Mouse (Mus musculus) gastrocnemius, postnatal 4 days (tissue): ENCODE results near the gene Grb2. TPM values are rescaled to one million over a fixed set of nuclear protein-coding genes. Genes with fewer than 3 reads are reported as not detected.

ENCODE experiments used
- DNase-seq, 2 experiments: peaks; one replicate each; pipeline ENCODE4 v3.0.0; 2021 to 2022; ENCODE audit warnings: low spot score in 2 of 2, mixed read lengths in 2 of 2
- total RNA-seq, 2 experiments: library from RNA; stranded (reverse); gene quantifications; 2 replicates each; pipeline ENCODE4 v1.2.3; 2021

Grb2 gene
- total RNA-seq, 2 experiments from 2014 or later, result 106 to 116 TPM

- no peak for DNase-seq
Observed at GRCm38 (mm10) chr11:115712674-115713298, 4.4 kb upstream of the Grb2 start.

DNA sequence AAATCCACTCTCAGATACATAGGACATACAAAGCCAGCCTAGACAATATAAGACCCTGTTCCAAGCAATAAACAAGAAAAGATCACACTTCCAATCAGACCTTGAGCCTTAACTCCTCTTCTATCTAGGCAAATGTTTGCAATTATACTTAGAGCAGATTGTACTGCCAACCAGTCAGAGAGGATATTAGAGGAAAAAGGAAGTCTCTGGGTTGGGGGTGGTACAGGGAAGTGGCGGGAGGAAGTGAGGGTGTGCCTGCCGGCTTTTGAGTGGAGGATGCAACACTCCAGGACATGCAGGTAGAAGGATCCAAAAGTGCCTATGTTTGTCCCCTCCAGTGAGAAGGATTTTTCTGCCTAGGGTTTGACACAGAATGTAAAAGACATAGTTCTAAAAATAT lies 3.9 kb upstream of the Grb2 start:
- no peak for DNase-seq

GRCm38 (mm10) chr11:115711133-115711532 lies 2.7 kb upstream of the Grb2 start:
- DNase-seq, result no peak

GRCm38 (mm10) chr11:115709829-115710559 lies 1.6 kb upstream of the Grb2 start:
- no peak for DNase-seq

DNA sequence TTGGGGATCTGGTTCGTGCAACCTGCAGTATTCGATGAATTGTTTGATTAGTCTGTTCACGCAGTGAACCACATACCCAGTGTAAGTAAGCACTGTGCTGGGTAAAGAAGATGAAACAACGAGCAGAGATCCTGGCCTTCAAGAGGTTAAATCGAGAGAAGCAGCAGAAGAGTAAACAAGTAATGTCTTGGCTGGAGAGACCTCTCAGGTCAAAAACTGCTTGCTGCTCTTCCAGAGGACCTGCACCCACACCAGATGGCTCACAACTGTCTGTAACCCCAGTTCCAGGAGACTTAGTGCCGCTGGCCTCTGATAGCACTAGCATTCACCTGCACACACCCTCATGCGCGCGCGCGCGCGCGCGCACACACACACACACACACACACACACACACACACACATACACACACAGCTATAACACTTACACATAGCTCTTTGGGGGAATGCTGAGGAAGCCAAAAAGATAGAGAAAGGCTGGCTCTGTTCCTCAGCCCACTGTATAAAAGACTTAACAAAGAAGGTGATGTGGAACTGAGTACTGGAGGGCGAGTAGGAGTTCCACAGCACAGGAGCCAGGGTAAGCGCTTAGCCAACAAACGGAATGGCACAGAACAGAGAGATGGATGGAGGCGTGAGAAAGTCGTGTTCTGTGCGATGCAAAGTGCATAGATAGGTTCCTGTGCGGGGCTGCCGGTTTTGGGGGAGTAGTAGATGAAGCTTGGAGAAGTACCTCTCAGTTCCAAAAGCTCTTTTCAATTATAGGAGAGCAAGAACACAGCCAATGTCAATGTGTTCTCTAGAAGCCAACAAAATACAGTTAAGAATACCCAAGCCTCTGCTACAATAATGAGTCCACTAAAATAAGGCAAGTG lies 795 bp upstream of the Grb2 start:
- no peak for DNase-seq

- peak; percentile 36 to 56 for DNase-seq
Observed at GRCm38 (mm10) chr11:115707313-115708208, 836 bp downstream of the Grb2 start.

DNA sequence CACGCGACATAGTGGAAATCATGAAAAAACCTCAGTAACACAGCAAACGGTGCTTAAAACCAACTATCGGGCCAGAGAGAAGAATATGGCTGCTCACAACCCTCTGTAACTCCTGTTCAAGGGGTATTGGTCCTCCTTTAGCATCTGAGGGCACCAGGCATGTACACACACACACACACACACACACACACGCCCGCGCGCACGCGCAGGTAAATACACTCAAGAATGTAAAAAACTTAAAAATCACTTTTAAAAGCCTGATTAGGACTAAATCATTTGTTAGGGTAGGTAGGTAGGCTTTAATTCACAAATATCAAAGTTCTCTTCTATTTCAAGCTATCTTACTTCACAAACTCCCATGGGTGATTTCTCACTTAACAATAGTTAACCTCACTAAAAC lies 1.8 kb downstream of the Grb2 start:
- no peak for DNase-seq

DNA sequence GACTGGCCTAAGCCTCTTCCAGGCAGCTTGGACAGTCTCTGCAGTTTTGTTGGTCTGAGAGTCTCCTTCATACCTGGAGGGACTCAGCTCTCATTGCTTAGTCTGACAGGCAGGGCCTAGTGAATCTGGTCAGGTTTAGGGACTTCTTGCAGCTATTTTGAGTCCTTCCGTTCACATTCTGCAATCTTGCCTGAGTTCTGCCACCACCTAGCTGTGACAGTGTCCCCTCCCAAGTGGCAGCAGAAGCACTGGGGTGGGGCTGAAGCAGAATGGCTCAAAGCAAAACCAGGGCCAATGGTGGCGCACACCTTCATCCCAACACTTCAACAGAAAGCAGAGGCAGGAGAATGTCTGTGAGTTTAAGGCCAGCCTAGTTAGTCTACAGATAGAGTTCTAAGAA lies 2.8 kb downstream of the Grb2 start:
- no peak for DNase-seq

DNA sequence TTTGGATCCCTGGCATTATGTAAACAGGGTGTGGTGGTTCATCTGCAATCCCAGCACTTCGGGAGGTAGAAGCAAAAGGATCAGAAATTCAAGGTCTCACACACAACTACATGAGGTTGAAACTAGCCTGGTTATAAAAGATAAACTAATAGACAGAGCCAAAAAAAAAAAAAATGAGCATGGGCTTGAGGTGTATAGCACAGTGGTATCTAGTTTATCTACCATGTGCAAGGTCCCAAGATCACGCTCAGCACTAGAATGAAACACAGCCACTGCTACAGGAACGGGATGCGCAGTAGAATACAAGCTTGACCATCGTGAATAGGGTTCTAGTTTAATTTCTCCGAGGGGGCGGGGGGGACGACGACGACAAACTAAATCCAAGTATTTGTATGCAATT lies 3.7 kb downstream of the Grb2 start:
- no peak for DNase-seq

GRCm38 (mm10) chr11:115703466-115703865 lies 4.9 kb downstream of the Grb2 start:
- no peak for DNase-seq

DNA sequence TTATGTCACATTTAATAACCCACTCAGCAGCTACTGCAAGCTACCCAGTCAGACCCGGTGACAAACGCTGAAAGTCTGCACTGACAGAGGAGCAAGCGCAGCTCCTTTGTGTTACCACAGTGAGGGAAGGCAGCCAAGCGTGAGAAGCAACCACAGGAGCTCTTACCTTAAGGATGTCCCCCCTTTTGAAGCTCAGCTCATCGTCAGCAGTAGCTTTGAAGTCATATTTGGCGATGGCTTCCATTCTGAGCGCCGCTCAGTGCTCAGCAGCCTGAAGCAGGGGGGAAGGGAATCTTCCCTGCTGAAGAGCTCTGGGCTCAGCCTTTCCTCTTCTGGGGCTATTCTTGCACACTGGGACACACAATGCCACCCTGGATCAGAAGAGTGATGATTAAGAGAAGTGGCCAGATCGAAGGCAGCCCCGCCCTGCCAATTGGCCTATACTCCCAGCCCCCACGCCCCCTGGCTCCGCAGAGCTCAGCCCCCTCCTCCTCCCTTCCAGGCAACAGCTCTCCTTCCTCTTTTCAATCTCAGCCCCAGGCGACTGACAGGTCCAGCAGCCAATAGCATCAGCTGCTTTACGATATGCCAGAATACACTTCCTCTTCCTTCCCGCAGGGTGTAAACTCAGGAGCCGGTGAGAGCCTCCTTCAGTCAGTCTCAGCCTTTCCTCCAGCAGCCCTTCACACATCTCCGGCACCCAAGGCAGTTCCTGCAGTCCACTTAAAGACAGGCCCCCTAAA lies 9.2 kb downstream of the Grb2 start:
- DNase-seq, result peak; percentile 69 to 91

DNA sequence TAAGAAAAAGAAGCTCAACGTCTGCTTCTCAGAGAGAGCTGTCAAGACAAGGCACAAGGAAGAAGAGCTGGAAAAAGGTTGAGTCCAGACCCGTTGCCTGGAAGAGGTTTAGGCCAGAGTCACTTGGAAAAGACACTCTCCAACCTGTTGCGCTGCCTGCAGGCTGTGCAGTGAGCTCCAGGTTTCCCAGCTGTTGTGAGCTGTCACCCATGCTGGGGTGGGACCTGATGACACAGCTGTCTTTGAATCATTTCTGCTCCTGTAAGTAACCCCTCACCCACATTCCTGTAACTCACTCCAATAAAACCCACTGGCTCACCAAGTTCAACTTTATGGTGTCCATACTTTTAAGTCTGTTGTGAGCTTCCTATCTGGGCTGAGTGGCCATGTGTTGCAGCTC lies 10.7 kb downstream of the Grb2 start:
- DNase-seq, result no peak

- no peak for DNase-seq
Observed at GRCm38 (mm10) chr11:115697091-115697490, 11.3 kb downstream of the Grb2 start.

- no peak for DNase-seq
Observed at GRCm38 (mm10) chr11:115696471-115696870, 11.9 kb downstream of the Grb2 start.

- DNase-seq, result no peak
Observed at GRCm38 (mm10) chr11:115693979-115694578, 14.3 kb downstream of the Grb2 start.

DNA sequence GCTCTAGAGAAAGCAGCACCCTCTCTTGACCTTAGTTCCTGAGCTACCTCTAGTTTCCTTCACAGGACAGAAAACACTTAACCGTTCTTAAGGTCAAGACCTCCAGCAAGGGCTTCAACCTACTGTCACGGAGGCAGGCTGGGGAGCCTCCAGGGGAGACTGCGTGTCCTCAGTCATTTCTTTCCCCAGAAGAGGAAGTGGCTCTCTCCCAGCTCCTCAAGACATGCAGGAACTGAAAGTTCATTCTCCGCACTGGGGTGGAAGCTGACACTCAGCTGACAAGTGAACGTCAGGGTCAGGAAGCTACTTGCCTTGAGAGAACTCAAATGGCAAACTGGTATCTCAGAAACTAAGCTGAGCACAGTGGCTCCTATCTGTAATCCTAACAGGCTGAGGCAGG lies 15.6 kb downstream of the Grb2 start:
- no peak for DNase-seq

- no peak for DNase-seq
Observed at GRCm38 (mm10) chr11:115691976-115692375, 16.4 kb downstream of the Grb2 start.

- DNase-seq, result no peak
Observed at GRCm38 (mm10) chr11:115691511-115691910, 16.9 kb downstream of the Grb2 start.

DNA sequence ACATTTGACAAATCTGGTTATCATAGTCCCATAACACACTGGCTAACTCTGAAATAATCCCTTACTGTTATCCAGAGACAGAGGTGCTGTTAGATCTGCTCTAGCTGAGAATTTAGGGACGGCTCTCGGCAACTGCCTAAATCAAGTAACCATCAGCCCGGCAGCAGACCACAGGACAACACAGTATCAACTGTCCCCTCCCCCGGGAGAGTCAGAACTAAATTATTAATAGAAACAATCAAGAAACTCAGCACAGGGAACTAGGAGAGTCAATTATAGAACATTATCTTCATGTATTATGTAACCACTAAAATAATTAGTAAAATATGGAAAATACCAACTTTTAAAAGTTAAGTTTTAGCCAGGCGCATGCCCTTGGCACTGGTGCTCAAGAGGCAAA lies 17.4 kb downstream of the Grb2 start:
- no peak for DNase-seq

DNA sequence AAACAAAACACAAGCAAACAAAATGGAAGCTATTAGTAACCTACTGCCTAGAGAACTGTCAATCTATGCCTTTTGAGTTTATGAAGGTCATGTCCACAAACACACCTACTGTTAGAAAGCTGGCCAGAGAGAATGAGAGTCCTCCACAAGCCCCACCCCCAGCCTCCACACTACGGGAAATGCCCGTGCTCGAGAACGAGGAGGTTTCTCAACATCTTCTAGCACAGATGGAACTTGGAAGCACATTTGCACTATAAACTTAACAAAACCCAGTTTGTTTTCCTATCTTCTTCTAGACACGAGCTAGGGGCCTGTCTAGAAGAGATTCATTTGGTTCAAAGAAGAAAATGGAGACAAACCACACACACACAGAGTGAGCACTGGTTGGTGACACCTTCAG lies 18.0 kb downstream of the Grb2 start:
- no peak for DNase-seq
